Mouse (Mus musculus) kidney, embryonic 16.5 days (tissue): ENCODE measurements around the gene Fbxw27. TPM values are rescaled to one million over a fixed set of nuclear protein-coding genes. Genes with fewer than 3 reads are reported as not detected.
"Not testable (repeated sequence)": the region's sequence is repeated elsewhere in the genome, so short reads cannot be mapped to it uniquely, and the experiment has no call there.

Experiments used
- ATAC-seq: fragments of 200-750 bp; cut with Nextera tagmentation; 2 replicates; pipeline ENCODE4 v1.8.0; 2017; ENCODE audit warnings: moderate TSS enrichment; ENCODE audit not compliant: low FRiP score, low TSS enrichment
- H3K27ac ChIP-seq: fragments of 300-500 bp; sonication (generic); 2 replicates; pipeline ENCODE4 v1.5.1; 2014; ENCODE audit warnings: low read length
- H3K27me3 ChIP-seq: fragments of 300-500 bp; sonication (generic); 2 replicates; pipeline ENCODE4 v1.6.1; 2014; ENCODE audit warnings: low read length, control low read depth, mixed read lengths; ENCODE audit not compliant: insufficient read depth
- H3K36me3 ChIP-seq: fragments of 300-500 bp; sonication (generic); 2 replicates; pipeline ENCODE4 v1.6.1; 2014; ENCODE audit warnings: low read length, control low read depth, mixed read lengths; ENCODE audit not compliant: insufficient read depth
- H3K4me1 ChIP-seq: fragments of 300-500 bp; sonication (generic); 2 replicates; pipeline ENCODE4 v1.6.1; 2014; ENCODE audit warnings: low read length, control low read depth, mixed read lengths; ENCODE audit not compliant: insufficient read depth
- H3K4me2 ChIP-seq: fragments of 300-500 bp; sonication (generic); replicated peaks from 2 replicates; pipeline ENCODE4 v1.6.1; 2014; ENCODE audit warnings: low read depth, low read length
- H3K4me3 ChIP-seq: fragments of 300-500 bp; sonication (generic); 2 replicates; pipeline ENCODE4 v1.5.1; 2014; ENCODE audit warnings: mild to moderate bottlenecking, low read length
- H3K9ac ChIP-seq: fragments of 300-500 bp; sonication (generic); replicated peaks from 2 replicates; pipeline ENCODE4 v1.6.1; 2014; ENCODE audit warnings: low read length
- H3K9me3 ChIP-seq: fragments of 300-500 bp; sonication (generic); 2 replicates; pipeline ENCODE4 v1.6.1; 2016; ENCODE audit warnings: low read length, control low read depth
- WGBS: fragments of 180-500 bp; shearing (Covaris S2); extraction: QIAGEN DNeasy Blood & Tissue Kit; methylation state at CpG from one replicate; pipeline ENCODE4 v1.1.7; 2014; 5-methylcytosine and 5-hydroxymethylcytosine counted together
- polyA plus RNA-seq: library from polyadenylated mRNA; unstranded; fragments of >200 nt; fragmentation: Nextera tagmentation; extraction: Ambion mirVana; gene quantifications from 2 replicates; pipeline ENCODE4 v1.2.1, GENCODE M21; 2015

Gene Fbxw27
- polyA plus RNA-seq, 1 experiment from 2014 or later, result not detected

DNA sequence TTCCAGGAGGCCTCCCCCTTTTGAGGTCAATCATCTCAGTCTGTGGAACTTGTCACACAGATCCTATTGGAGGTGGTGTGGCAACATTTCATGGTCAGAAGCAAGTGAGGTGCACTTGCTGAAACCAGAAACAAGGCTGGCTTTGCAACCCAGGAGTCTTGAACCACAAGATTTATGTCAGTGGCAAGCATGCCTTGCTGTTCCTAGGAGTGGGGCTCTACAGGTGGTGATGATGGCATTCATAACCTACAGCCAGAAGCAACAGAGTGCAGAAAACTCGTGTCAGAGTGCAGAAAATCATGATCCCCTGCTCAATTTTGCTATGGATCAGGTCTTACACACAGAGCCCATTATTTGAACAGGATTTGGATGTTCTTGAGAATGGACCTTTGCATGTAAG is 15.8 kb upstream of the Fbxw27 start:
- no peaks in the 10 kb centered on the region for H3K27me3 ChIP-seq
- H3K9ac ChIP-seq, result no peak overlapping the region
- H3K36me3 ChIP-seq, result no peaks in the 10 kb centered on the region
- ATAC-seq, result peak; percentile 69
- H3K4me1 ChIP-seq, result peaks cover 24% of the 10 kb centered on the region
- H3K4me3 ChIP-seq, result no peak overlapping the region
- WGBS, result 26% methylated on average over 1 of the region's 1 CpGs
- peak overlapping the region; percentile 86 for H3K27ac ChIP-seq
- 0 out of 2 replicates have a peak, but pooled peaks cover 3% of the 10 kb centered on the region for H3K9me3 ChIP-seq
- no peak overlapping the region for H3K4me2 ChIP-seq

DNA sequence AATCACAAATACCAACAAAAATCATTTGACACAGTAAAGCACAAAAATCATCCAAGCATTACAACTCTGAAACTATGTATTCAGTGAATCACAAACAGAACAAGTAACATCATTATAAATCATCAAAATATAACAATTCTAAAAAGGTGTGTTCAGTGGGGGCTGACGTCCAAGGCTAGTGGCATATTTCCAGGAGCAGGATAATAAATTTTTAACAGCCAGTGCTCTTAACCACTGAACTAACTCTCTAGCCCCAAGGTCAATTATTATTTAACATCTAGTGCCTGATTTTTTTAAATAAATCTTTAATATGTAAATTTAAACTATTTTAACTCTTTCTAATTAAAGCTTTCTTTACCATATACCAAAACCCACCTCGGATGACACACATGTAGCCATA is 15.1 kb upstream of the Fbxw27 start:
- peaks cover 24% of the 10 kb centered on the region for H3K4me1 ChIP-seq
- H3K36me3 ChIP-seq, H3K27me3 ChIP-seq, H3K27ac ChIP-seq, H3K9me3 ChIP-seq, ATAC-seq, H3K9ac ChIP-seq, H3K4me2 ChIP-seq, H3K4me3 ChIP-seq: not testable (repeated sequence)
- WGBS, result 56% methylated on average over 2 of the region's 2 CpGs

DNA sequence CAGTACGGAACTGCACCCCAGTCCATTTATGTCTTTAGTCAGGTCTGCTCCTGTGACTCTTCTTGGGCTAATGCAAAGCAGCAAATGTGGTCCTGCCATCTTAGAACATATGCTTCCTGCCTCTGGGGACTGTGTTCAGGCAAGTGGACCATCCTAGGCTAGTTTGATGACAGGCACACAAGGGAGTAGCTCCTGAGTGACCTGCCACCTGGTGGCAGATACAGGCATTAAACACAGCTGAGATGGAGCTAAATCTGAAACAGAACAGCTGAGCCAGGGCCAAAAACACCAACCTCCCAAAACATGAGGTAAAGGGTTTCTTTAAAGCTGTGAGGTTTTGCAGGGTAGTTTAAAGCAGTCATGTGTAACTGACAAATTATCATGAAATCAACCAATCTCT is 7.6 kb upstream of the Fbxw27 start:
- no peak overlapping the region for H3K4me2 ChIP-seq
- no peaks in the 10 kb centered on the region for H3K9me3 ChIP-seq
- H3K4me1 ChIP-seq, result no peaks in the 10 kb centered on the region
- no peaks in the 10 kb centered on the region for H3K27me3 ChIP-seq
- H3K36me3 ChIP-seq, result no peaks in the 10 kb centered on the region
- H3K4me3 ChIP-seq, result no peak overlapping the region
- WGBS, result 93% methylated on average over 1 of the region's 1 CpGs
- no peak for ATAC-seq
- no peak overlapping the region for H3K27ac ChIP-seq
- no peak overlapping the region for H3K9ac ChIP-seq

DNA sequence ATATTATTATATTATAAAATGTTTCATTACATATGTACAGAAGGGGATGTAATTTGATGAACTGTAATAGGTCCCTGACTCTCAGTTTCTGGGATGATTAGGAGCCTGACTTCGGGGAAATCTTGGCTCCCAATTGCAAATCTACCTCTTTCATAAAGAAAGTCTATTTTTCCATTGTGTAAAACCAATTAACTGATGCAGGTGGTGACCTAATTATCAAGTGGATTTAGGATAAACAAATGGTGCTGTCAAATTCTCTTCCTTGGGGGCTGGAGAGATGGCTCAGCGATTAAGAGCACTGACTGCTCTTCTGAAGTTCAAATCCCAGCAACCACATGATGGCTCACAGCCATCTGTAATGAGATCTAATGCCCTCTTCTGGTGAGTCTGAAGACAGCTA is 5.3 kb upstream of the Fbxw27 start:
- H3K36me3 ChIP-seq, result no peaks in the 10 kb centered on the region

DNA sequence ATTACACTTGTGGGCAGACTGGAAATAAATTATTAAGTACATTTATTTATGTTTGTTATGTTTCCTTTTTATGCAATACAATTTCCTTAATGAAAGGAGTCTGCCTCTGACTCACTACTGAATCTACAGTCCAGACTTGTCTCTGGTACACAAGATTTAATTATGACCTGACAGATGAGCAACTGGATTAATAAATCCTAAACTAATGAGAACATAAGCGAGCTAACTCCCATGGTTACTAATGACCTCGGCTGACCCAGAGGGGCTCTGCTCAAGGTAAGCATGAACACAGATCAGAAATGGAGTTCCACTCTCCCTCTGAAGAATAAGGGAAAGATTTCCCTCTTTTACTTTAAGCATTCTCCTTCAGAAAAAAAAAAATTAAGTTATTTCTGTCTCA is 4.8 kb upstream of the Fbxw27 start:
- H3K4me1 ChIP-seq, result no peaks in the 10 kb centered on the region
- H3K36me3 ChIP-seq, result no peaks in the 10 kb centered on the region
- H3K27me3 ChIP-seq, result no peaks in the 10 kb centered on the region
- H3K4me3 ChIP-seq, result no peak overlapping the region
- no peak for ATAC-seq
- 52% methylated on average over 2 of the region's 2 CpGs for WGBS
- no peaks in the 10 kb centered on the region for H3K9me3 ChIP-seq
- no peak overlapping the region for H3K9ac ChIP-seq
- H3K27ac ChIP-seq, result no peak overlapping the region
- no peak overlapping the region for H3K4me2 ChIP-seq

More for the DNA sequence above, 5.3 kb upstream of the Fbxw27 start:
- H3K27ac ChIP-seq, result no peak overlapping the region
- no peak overlapping the region for H3K9ac ChIP-seq
- H3K4me1 ChIP-seq, result no peaks in the 10 kb centered on the region
- H3K4me3 ChIP-seq, result no peak overlapping the region
- no peak for ATAC-seq
- WGBS, result 79% methylated on average over 2 of the region's 2 CpGs
- no peaks in the 10 kb centered on the region for H3K9me3 ChIP-seq
- no peaks in the 10 kb centered on the region for H3K27me3 ChIP-seq
- H3K4me2 ChIP-seq, result no peak overlapping the region

DNA sequence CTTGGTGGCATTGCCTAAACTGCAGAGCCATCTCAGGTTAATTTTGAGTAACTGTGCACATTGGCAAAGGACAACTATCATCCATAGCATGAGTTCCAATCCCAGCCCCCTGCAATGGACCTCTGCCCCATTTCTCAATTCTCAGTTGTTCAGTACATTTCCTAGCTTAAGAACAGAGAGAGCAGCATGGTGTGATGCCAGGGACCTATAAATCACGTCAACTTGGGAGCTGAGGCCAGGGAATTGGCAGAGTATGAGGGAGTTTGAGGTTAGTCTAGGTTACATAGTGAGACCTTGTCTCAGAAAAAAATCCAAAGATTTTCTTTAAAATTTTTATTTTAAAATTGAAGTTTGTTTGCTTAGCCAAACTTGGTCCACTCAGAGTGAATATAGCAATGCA is 23.6 kb downstream of the Fbxw27 start:
- H3K36me3 ChIP-seq, H3K27ac ChIP-seq, H3K27me3 ChIP-seq, H3K4me3 ChIP-seq, H3K9me3 ChIP-seq, H3K4me2 ChIP-seq, ATAC-seq, H3K9ac ChIP-seq, H3K4me1 ChIP-seq: not testable (repeated sequence)
- 74% methylated on average over 1 of the region's 1 CpGs for WGBS

DNA sequence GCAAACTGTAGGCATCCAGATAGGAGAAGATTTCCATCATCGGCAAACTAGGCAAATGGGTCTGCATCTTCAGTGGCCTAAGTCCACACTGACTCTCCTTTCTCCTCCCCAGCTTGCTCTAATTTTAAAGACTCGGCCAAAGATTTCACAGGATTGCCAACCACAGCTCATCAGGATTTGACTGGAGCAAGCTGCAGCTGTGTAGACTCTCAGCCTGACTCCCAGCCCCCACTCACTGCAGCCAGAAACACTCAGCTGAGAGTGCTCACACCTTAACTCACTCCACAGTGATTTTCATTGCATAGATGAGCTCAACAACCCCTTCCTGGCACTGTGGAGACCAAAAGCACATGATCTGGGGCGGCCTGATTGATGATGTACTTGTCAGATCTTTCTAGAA is 44.5 kb downstream of the Fbxw27 start, which contains the start of gene Fbxw26:
TSS of gene Fbxw26 (minus strand) at position 101 of the 400 bp plus-strand sequence.
- not testable (repeated sequence) for H3K36me3 ChIP-seq, H3K4me3 ChIP-seq, H3K27me3 ChIP-seq, H3K9ac ChIP-seq, H3K27ac ChIP-seq, ATAC-seq, H3K4me2 ChIP-seq, H3K9me3 ChIP-seq, H3K4me1 ChIP-seq
- 85% methylated on average over 3 of the region's 3 CpGs for WGBS

Other genes with a start within 250 kb of the Fbxw27 start
- gene Fbxw15, start 222.4 kb downstream of the Fbxw27 start, polyA plus RNA-seq, result 0.89 and 1.1 TPM in 2 replicates
- gene Fbxw24, start 164.6 kb downstream of the Fbxw27 start, polyA plus RNA-seq, result 0.21 and 0.39 TPM in 2 replicates
- 0.10 and 0.23 TPM in 2 replicates for gene Fbxw25, start 126.0 kb downstream of the Fbxw27 start, polyA plus RNA-seq
- 0.15 TPM in 1 of 2 replicates, not detected in the other for gene Fbxw18, start 88.0 kb downstream of the Fbxw27 start, polyA plus RNA-seq
- not detected in 2 replicates for gene Fbxw26, start 44.6 kb downstream of the Fbxw27 start, polyA plus RNA-seq
- 14.9 and 17.3 TPM in 2 replicates for gene Spink8, start 21.6 kb upstream of the Fbxw27 start, polyA plus RNA-seq
- gene Nme6, start 42.1 kb upstream of the Fbxw27 start, polyA plus RNA-seq, result 77.8 and 79.1 TPM in 2 replicates
- gene Camp, start 58.9 kb upstream of the Fbxw27 start, polyA plus RNA-seq, result 1.4 and 2.2 TPM in 2 replicates
- gene Cdc25a, start 84.9 kb upstream of the Fbxw27 start, polyA plus RNA-seq, result 24.3 and 28.0 TPM in 2 replicates
- gene Map4, start 140.8 kb upstream of the Fbxw27 start, polyA plus RNA-seq, result 53.9 and 64.7 TPM in 2 replicates